Mouse (Mus musculus): ENCODE measurements around the gene Foxo6.

Gene Foxo6

GRCm38 (mm10) chr4:120247412-120247811 is 39.7 kb downstream of the Foxo6 start:
- no peak for DNase-seq (ENCODE audit: low spot score in 2 of 2)

DNA sequence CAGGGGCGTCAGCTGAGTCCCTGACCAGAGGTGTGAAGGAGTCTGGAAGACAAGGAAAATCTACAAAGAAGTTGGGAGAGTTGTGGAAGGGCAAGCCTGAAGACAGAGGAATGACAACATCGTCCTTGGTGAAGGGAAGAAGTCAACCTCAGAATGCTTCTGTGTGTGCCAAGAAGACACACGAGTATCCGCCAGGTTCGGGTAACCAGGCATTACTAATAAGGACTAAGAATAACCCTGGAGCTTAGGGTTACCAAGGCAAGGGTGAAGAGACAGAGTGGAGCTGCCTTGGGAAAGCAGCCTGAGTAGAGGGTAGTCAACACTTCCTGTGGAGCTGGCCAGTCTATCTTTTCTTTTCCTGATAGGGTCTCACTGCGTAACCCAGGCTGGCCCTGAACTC is 41.1 kb downstream of the Foxo6 start:
- DNase-seq (ENCODE audit: low spot score in 2 of 2): no peak

DNA sequence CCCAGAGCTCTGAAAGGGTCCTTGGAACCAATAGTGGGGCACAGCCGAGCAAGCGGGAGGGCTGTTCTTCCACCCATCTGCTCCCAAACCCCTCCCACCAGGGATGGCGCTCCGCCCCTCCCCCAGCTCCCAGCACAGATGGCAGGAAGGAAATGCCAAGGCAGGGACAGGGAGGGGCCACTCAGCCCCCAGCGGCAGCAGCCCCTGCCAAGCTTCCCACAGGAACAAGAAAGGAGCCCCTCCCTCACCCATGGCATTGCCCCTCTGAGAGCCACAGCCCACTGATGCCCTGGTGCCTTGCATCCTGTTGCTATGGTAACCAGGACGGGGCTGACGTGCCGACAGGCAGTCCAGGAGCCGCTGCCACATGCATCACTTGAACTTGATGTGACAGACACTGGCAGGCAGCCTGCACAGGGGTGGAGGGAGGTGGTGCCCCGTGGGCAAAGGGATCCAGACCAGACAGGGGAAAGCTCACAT is 44.3 kb downstream of the Foxo6 start:
- DNase-seq (ENCODE audit: low spot score in 2 of 2): peak; percentile 74 to 81

- no peak for DNase-seq (ENCODE audit: low spot score in 2 of 2)
These were observed 46.0 kb downstream of the Foxo6 start for GRCm38 (mm10) chr4:120241106-120241505.

GRCm38 (mm10) chr4:120239419-120239818 is 47.7 kb downstream of the Foxo6 start:
- DNase-seq (ENCODE audit: low spot score in 2 of 2): no peak

GRCm38 (mm10) chr4:120233243-120233642 is 53.9 kb downstream of the Foxo6 start:
- DNase-seq (ENCODE audit: low spot score in 2 of 2): no peak

- no peak for DNase-seq (ENCODE audit: low spot score in 2 of 2)
These were observed 54.6 kb downstream of the Foxo6 start for GRCm38 (mm10) chr4:120232541-120232940.

- DNase-seq (ENCODE audit: low spot score in 2 of 2): no peak
These were observed 55.2 kb downstream of the Foxo6 start for GRCm38 (mm10) chr4:120231982-120232381.

DNA sequence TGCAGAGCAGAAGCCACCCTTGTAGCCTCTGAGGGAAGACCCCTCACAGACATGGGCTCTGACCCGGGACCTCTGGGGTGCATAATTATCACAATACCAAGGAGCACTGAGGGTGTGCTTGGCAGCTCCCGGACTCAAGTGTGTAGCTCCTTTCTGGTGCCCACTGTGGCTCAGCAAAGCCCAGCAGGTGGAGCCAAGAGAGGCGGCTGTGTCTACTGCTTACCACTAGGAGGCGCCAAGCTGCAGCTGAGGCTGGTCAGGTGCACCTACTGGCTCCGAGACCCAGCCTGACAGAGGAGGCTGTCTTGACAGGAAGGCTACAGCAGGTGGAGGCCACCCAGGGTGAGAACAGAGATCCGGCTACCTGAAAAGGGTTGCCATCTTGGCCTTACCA is 56.9 kb downstream of the Foxo6 start:
- peak; percentile 56 to 64 for DNase-seq (ENCODE audit: low spot score in 2 of 2)

DNA sequence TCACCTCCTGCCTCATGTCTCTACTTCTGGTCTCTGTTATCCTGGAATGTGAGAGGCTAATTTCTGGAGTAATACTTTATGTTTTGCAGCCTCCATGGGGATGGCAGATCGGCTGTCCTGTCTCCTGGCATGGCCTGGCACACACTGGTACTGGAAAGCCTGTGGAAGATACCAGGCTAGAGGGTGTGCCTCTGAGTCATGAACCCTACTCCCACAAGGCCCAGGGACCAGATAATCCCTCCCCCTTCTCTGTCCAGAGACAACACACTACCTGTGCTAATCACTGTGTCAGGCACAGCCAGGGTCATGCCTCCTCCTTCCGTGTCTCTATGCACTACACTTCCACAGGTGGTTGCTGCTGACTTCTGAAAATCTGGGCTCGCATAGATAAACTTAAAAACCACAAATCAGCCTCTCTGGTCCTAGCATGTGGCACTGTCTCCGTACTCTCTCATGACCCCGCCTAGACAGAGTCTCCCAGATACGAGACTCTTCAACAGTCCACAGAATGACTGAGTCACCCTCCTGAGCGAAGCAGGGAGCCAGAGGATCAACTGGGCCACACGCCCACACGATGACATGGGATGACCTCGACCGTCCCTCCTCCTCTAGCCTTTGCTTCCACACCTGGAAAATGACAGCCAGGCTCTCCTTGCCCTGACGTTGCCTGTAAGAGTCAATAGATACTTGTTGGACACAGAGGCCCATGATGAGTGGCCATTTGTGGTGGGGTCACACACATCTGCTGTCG is 57.5 kb downstream of the Foxo6 start:
- no peak for DNase-seq (ENCODE audit: low spot score in 2 of 2)

GRCm38 (mm10) chr4:120228613-120229012 is 58.5 kb downstream of the Foxo6 start:
- DNase-seq (ENCODE audit: low spot score in 2 of 2): no peak

DNA sequence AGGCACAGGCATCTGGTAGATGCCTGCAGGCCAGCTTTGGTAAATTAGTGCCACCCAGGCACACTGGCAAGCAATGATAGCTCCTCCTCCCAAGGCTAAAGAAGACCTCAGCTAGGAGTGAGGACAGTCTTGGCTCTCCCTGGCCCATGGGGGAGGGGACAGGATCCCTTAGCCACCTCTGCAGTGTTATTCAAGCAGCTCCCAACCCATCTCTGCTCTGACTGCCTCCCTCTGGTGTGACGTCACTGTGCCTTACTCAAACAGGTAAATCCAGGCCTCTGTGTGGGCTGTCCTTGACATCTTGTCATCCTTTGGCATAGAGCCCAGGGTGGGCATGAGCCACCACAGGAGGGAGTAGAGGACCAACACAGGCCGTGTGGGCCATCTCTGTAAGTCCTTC is 59.9 kb downstream of the Foxo6 start:
- DNase-seq (ENCODE audit: low spot score in 2 of 2): no peak

DNA sequence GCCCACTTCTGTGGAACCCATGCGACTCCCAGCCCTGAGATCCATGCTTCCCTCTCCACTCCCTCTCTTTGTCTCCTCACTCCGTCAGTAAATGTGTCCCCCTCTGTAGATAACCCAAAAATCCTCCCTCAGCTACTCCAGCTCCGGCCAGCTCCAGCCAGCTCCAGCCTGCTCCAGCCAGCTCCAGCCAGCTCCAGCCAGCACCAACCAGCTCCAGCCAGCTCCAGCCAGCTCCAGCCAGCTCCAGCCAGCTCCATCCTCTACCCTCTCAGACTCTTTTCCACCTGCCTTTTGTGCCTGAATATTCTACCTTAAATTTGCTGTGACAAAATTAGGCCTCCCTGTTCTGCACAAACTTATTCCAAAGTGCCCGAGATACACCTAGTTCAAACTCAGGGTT is 60.5 kb downstream of the Foxo6 start:
- no peak for DNase-seq (ENCODE audit: low spot score in 2 of 2)

- peak; percentile 52 to 71 for DNase-seq (ENCODE audit: low spot score in 2 of 2)
These were observed 61.9 kb downstream of the Foxo6 start for GRCm38 (mm10) chr4:120225135-120225780.

DNA sequence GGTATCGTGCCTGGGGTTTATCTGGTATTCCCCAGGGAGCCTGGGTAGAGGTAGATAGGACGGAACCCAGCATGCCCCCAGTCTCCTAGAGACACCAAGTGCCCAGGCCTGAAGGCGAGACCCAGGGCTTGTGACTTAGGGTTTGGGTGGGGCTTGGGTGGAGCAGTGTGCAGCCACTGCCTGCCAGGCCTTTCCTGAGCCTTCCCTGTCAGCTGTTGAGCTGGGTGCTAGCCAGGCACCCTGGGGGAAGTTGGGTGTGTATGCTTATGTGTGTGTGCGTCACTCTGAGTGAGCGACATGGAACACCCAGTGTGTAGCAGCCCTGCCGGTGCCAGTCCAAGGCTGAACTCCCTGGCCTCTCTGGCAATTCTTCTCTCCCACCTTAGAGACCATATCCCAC is 63.3 kb downstream of the Foxo6 start:
- DNase-seq (ENCODE audit: low spot score in 2 of 2): no peak

GRCm38 (mm10) chr4:120223108-120223745 is 63.9 kb downstream of the Foxo6 start:
- DNase-seq (ENCODE audit: low spot score in 2 of 2): no peak

GRCm38 (mm10) chr4:120221708-120222107 is 65.4 kb downstream of the Foxo6 start:
- no peak for DNase-seq (ENCODE audit: low spot score in 2 of 2)

DNA sequence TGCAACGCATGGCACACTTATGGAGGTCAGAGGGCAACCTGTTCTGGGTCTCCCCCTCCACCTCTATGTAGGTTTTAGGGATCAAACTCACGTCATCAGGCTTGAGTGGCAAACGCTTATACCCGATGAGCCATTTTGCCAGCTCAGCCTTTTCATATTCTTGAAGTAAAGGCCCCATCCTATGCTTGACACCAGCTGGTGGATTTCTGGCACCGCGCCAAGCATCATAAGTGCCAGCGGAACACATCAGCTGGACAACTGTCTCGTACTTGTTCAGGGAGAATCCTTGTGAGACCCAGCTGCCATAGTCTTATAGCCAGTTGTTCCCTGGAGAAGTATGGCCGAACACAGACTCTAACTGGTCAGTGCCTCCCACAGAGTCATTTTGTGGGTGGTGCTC is 68.3 kb downstream of the Foxo6 start:
- DNase-seq (ENCODE audit: low spot score in 2 of 2): no peak
